ENCODE assay signal across 9 mouse cellular contexts in the genomic region with DNA sequence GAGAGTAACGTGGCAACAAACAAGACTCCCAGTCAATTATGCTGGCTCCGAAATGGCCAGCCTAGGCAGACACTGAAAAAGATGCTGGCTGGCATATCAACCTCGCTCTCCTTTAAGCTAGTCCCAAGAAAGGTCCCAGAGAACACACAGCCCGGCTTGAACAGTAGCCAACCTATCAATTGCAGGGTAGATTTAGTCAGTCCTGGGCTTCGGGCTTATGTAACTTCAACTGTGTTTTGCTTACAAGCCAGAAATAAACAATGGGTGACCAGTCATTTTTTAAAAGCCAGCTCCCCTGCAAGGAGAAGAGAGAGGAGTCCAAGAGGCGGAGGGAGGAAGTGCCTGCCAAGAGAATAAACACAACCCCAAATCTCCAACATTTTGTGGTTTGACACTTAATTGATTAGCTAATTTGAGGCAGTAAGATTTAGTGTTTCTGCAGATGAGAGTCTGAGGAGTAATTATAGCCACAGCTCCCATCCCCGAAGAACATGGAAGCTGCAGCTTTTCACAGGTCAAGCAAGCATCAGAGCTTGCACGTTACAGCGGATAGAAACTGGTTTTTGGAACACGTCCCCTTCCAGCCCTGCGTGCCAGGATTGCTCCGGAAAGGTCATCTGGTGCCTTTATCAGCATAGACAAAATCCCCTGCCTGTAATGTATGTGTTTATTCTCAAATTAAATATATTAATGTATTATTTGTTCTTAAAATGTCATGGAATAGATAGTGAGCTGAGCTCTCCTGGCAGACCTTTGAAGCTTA.
DNase-seq lines count a peak whose midpoint lies in the region; ATAC-seq and TF ChIP-seq lines count a peak whose summit lies in the region.
"Had no signal": no experiment of that assay in that cellular context is flagged by ENCODE, and none has a peak within 500 bp of the region (broad histone marks: within the 10 kb centered on the region; RNA-seq: fewer than 3 reads in every experiment).

No protein-coding gene starts in this region.

- no peak overlapping the region for H3K4me3 ChIP-seq in intestine, embryonic 16.5 days (ENCODE audit: low read length)
- no peak overlapping the region for H3K4me3 ChIP-seq in intestine, postnatal 0 days (ENCODE audit: low read depth, low read length)
- H3K4me3 ChIP-seq in hindbrain, embryonic 16.5 days (ENCODE audit: low read length): no peak overlapping the region
- no peak overlapping the region for H3K4me3 ChIP-seq in neural tube, embryonic 15.5 days (replicated peaks)

- H3K9ac ChIP-seq in intestine, embryonic 16.5 days (ENCODE audit: low read depth, low read length): no peak overlapping the region
- no peak overlapping the region for H3K9ac ChIP-seq in intestine, postnatal 0 days (ENCODE audit: low read depth, low read length)
- H3K9ac ChIP-seq in hindbrain, embryonic 16.5 days (ENCODE audit: low read depth, low read length): no peak overlapping the region
- H3K9ac ChIP-seq in neural tube, embryonic 15.5 days (replicated peaks): no peak overlapping the region

- TF ChIP-seq CTCF in intestine, postnatal 0 days (IDR thresholded peaks at IDR 0.05; ENCODE audit: low read depth): no peak

- 42% methylated on average over 12 of the region's 12 CpGs for WGBS in intestine, embryonic 16.5 days
- WGBS in intestine, postnatal 0 days: 56% methylated on average over 12 of the region's 12 CpGs
- 41% methylated on average over 12 of the region's 12 CpGs for WGBS in hindbrain, embryonic 16.5 days
- WGBS in neural tube, embryonic 15.5 days: 46% methylated on average over 12 of the region's 12 CpGs

- H3K27ac ChIP-seq in intestine, embryonic 16.5 days (ENCODE audit: low read length): no peak overlapping the region
- H3K27ac ChIP-seq in intestine, postnatal 0 days (ENCODE audit: low read depth, low read length): no peak overlapping the region
- H3K27ac ChIP-seq in hindbrain, embryonic 16.5 days (ENCODE audit: low read depth, low read length): no peak overlapping the region
- H3K27ac ChIP-seq in neural tube, embryonic 15.5 days (replicated peaks): no peak overlapping the region

- no peaks in the 10 kb centered on the region for H3K9me3 ChIP-seq in intestine, embryonic 16.5 days (ENCODE audit: control insufficient read depth, low read length)
- no peaks in the 10 kb centered on the region for H3K9me3 ChIP-seq in intestine, postnatal 0 days (ENCODE audit: control insufficient read depth)
- H3K9me3 ChIP-seq in hindbrain, embryonic 16.5 days (ENCODE audit: control insufficient read depth, low read length): no peaks in the 10 kb centered on the region
- no peaks in the 10 kb centered on the region for H3K9me3 ChIP-seq in neural tube, embryonic 15.5 days (replicated peaks)

- ATAC-seq in intestine, embryonic 16.5 days: 0 out of 2 replicates have a peak, but pooled peaks have one; percentile 40
- no peak for ATAC-seq in intestine, postnatal 0 days
- peak; percentile 79 for ATAC-seq in hindbrain, embryonic 16.5 days
- ATAC-seq in neural tube, embryonic 15.5 days (ENCODE audit: low FRiP score): no peak
- ATAC-seq: Patski had no signal

- no peak overlapping the region for H3K4me2 ChIP-seq in intestine, embryonic 16.5 days (ENCODE audit: low read depth, low read length)
- no peak overlapping the region for H3K4me2 ChIP-seq in intestine, postnatal 0 days (replicated peaks; ENCODE audit: low read depth)
- no peak overlapping the region for H3K4me2 ChIP-seq in hindbrain, embryonic 16.5 days (ENCODE audit: low read length)
- H3K4me2 ChIP-seq in neural tube, embryonic 15.5 days: no peak overlapping the region

- peak; percentile 5 for DNase-seq in NIH3T3 (ENCODE audit: low read depth)
- peak; percentile 3 for DNase-seq in brain, embryonic 18.5 days (ENCODE audit: low read depth, low spot score)
- DNase-seq in thymus, postnatal 10 days (ENCODE audit: low spot score in 2 of 2): no peak
- DNase-seq in embryo, embryonic 10.5 days (ENCODE audit: low spot score): no peak

- H3K36me3 ChIP-seq in intestine, embryonic 16.5 days (ENCODE audit: control insufficient read depth, insufficient read depth, low read length): no peaks in the 10 kb centered on the region
- no peaks in the 10 kb centered on the region for H3K36me3 ChIP-seq in intestine, postnatal 0 days (ENCODE audit: control insufficient read depth, insufficient read depth)
- no peaks in the 10 kb centered on the region for H3K36me3 ChIP-seq in hindbrain, embryonic 16.5 days (ENCODE audit: control insufficient read depth, insufficient read depth, low read length)
- H3K36me3 ChIP-seq in neural tube, embryonic 15.5 days: no peaks in the 10 kb centered on the region

- H3K27me3 ChIP-seq in intestine, embryonic 16.5 days (replicated peaks; ENCODE audit: control insufficient read depth, insufficient read depth, low read length): no peaks in the 10 kb centered on the region; the same call in 1 of the 2 replicates
- no peaks in the 10 kb centered on the region for H3K27me3 ChIP-seq in intestine, postnatal 0 days (replicated peaks; ENCODE audit: control insufficient read depth, insufficient read depth, low read length)
- H3K27me3 ChIP-seq in hindbrain, embryonic 16.5 days (replicated peaks; ENCODE audit: control insufficient read depth, insufficient read depth, low read length): no peaks in the 10 kb centered on the region
- H3K27me3 ChIP-seq in neural tube, embryonic 15.5 days (replicated peaks): no peaks in the 10 kb centered on the region

- H3K4me1 ChIP-seq in intestine, embryonic 16.5 days (ENCODE audit: control insufficient read depth, insufficient read depth, low read length): no peaks in the 10 kb centered on the region
- H3K4me1 ChIP-seq in intestine, postnatal 0 days (replicated peaks; ENCODE audit: control insufficient read depth, insufficient read depth, low read length): no peaks in the 10 kb centered on the region
- H3K4me1 ChIP-seq in hindbrain, embryonic 16.5 days (ENCODE audit: control insufficient read depth, insufficient read depth, low read depth, low read length): peaks cover 18% of the 10 kb centered on the region
- peaks cover 27% of the 10 kb centered on the region for H3K4me1 ChIP-seq in neural tube, embryonic 15.5 days

Comparison
In these comparisons a context has a peak if more than half of its experiments do, and no peak if none do; other contexts are left out.
1. ATAC-seq: peak in intestine, embryonic 16.5 days (single experiment) and hindbrain, embryonic 16.5 days (single experiment); none in intestine, postnatal 0 days (single experiment) and neural tube, embryonic 15.5 days (single experiment).
2. DNase-seq: peak in NIH3T3 (single experiment) and brain, embryonic 18.5 days (single experiment); none in thymus, postnatal 10 days (0 of 2) and embryo, embryonic 10.5 days (single experiment).